Mouse (Mus musculus): ENCODE measurements around the gene Arpc4.

GRCm38 (mm10) chr6:113366639-113367038 lies 11.3 kb upstream of the Arpc4 start:
- TF ChIP-seq EP300 (IDR thresholded peaks at IDR 0.05; ENCODE audit: low read depth) (no peak), CTCF (IDR thresholded peaks at IDR 0.05; ENCODE audit: low read depth) (no peak)

All from heart, postnatal 0 days (tissue).